Comparison of ENCODE assay signal across 10 mouse cellular contexts in genomic region chr14:36919886-36920285, GRCm38 (mm10). TPM values are rescaled to one million over a fixed set of nuclear protein-coding genes. Genes with fewer than 3 reads are reported as not detected.
DNase-seq lines count a peak whose midpoint lies in the region; ATAC-seq and TF ChIP-seq lines count a peak whose summit lies in the region.
"Had no signal": no experiment of that assay in that cellular context is flagged by ENCODE, and none has a peak within 500 bp of the region (broad histone marks: within the 10 kb centered on the region; RNA-seq: fewer than 3 reads in every experiment).

No protein-coding gene starts in this region.

- WGBS in heart, embryonic 12.5 days = 92% methylated on average over 8 of the region's 8 CpGs
- 74% methylated on average over 8 of the region's 8 CpGs for WGBS in kidney, adult 2 months
- WGBS in lung, postnatal 0 days = 83% methylated on average over 8 of the region's 8 CpGs
- WGBS in stomach, embryonic 14.5 days = 93% methylated on average over 8 of the region's 8 CpGs

- H3K27ac ChIP-seq in heart, embryonic 12.5 days (ENCODE audit: poor library complexity, severe bottlenecking) = peak overlapping the region; percentile 96
- H3K27ac ChIP-seq in kidney, adult 2 months (ENCODE audit: insufficient read depth, low read depth, low read length) = peak overlapping the region; percentile 96
- peak overlapping the region; percentile 94 for H3K27ac ChIP-seq in lung, postnatal 0 days (ENCODE audit: low read length)
- H3K27ac ChIP-seq in stomach, embryonic 14.5 days (ENCODE audit: low read length) = peak overlapping the region; percentile 57; the same call in 1 of the 2 replicates
- H3K27ac ChIP-seq: macrophage had no signal

- no peaks in the 10 kb centered on the region for H3K27me3 ChIP-seq in heart, embryonic 12.5 days (replicated peaks)
- H3K27me3 ChIP-seq in kidney, adult 2 months (replicated peaks; ENCODE audit: control insufficient read depth, insufficient read depth, low read length) = no peaks in the 10 kb centered on the region
- no peaks in the 10 kb centered on the region for H3K27me3 ChIP-seq in lung, postnatal 0 days (replicated peaks; ENCODE audit: insufficient read depth, low read length)
- H3K27me3 ChIP-seq in stomach, embryonic 14.5 days (ENCODE audit: control insufficient read depth, insufficient read depth, low read length) = no peaks in the 10 kb centered on the region
- H3K27me3 ChIP-seq: forebrain, embryonic 15.5 days had no signal

- no peak overlapping the region for H3K9ac ChIP-seq in heart, embryonic 12.5 days
- H3K9ac ChIP-seq in lung, postnatal 0 days (replicated peaks; ENCODE audit: low read depth) = no peak overlapping the region
- no peak overlapping the region for H3K9ac ChIP-seq in stomach, embryonic 14.5 days (replicated peaks; ENCODE audit: low read depth, low read length)

- H3K4me1 ChIP-seq in heart, embryonic 12.5 days (replicated peaks) = peaks cover 12% of the 10 kb centered on the region
- H3K4me1 ChIP-seq in kidney, adult 2 months (ENCODE audit: control insufficient read depth, insufficient read depth, low read length) = peaks cover 39% of the 10 kb centered on the region
- H3K4me1 ChIP-seq in lung, postnatal 0 days (ENCODE audit: insufficient read depth, low read depth, low read length) = no peaks in the 10 kb centered on the region; the same call in 1 of the 2 replicates
- 0 out of 2 replicates have a peak, but pooled peaks cover 2% of the 10 kb centered on the region for H3K4me1 ChIP-seq in stomach, embryonic 14.5 days (ENCODE audit: control insufficient read depth, insufficient read depth, low read length)

- no peak for TF ChIP-seq EP300 in lung, postnatal 0 days (IDR thresholded peaks at IDR 0.05)

- no peak for TF ChIP-seq CTCF in kidney, adult 2 months (conservative IDR thresholded peaks at IDR 0.05; ENCODE audit: insufficient read depth, insufficient read length, low read depth, low read length)
- TF ChIP-seq CTCF in lung, postnatal 0 days (IDR thresholded peaks at IDR 0.05) = no peak

- no peak overlapping the region for H3K4me3 ChIP-seq in heart, embryonic 12.5 days
- no peak overlapping the region for H3K4me3 ChIP-seq in kidney, adult 2 months (ENCODE audit: insufficient read depth, low read depth, low read length)
- H3K4me3 ChIP-seq in lung, postnatal 0 days (ENCODE audit: low read depth, low read length) = no peak overlapping the region
- no peak overlapping the region for H3K4me3 ChIP-seq in stomach, embryonic 14.5 days (ENCODE audit: low read depth, low read length)

- ATAC-seq in heart, embryonic 12.5 days (ENCODE audit: insufficient number of reproducible peaks, low FRiP score) = no peak
- ATAC-seq in lung, postnatal 0 days = no peak
- ATAC-seq in stomach, embryonic 14.5 days (ENCODE audit: insufficient number of reproducible peaks, insufficient read depth, low FRiP score, low read depth) = no peak

- H3K36me3 ChIP-seq in heart, embryonic 12.5 days = peaks cover 20% of the 10 kb centered on the region
- H3K36me3 ChIP-seq in kidney, adult 2 months (ENCODE audit: control insufficient read depth, insufficient read depth, low read length) = peaks cover 5% of the 10 kb centered on the region
- H3K36me3 ChIP-seq in lung, postnatal 0 days (ENCODE audit: insufficient read depth, low read length) = peaks cover 2% of the 10 kb centered on the region; the same call in 1 of the 2 replicates
- peaks cover under 1% of the 10 kb centered on the region; the same call in 1 of the 2 replicates for H3K36me3 ChIP-seq in stomach, embryonic 14.5 days (ENCODE audit: control insufficient read depth, insufficient read depth, low read length)

- DNase-seq in heart, adult 8-10 months (ENCODE audit: low spot score) = no peak
- DNase-seq in kidney, adult 2 months = peak; percentile 35
- no peak for DNase-seq in kidney, postnatal 25 days
- DNase-seq in lung, postnatal 0 days (ENCODE audit: low spot score) = no peak
- DNase-seq in lung, postnatal 4 days = no peak
- DNase-seq in gastrocnemius, postnatal 4 days (ENCODE audit: low spot score in 2 of 2) = no peak

- H3K9me3 ChIP-seq in heart, embryonic 12.5 days (replicated peaks) = no peaks in the 10 kb centered on the region
- no peaks in the 10 kb centered on the region for H3K9me3 ChIP-seq in lung, postnatal 0 days (ENCODE audit: low read length)
- no peaks in the 10 kb centered on the region for H3K9me3 ChIP-seq in stomach, embryonic 14.5 days (ENCODE audit: control insufficient read depth, low read depth, low read length)
- H3K9me3 ChIP-seq: forebrain, embryonic 15.5 days had no signal

- TF ChIP-seq POLR2A in kidney, adult 2 months (IDR thresholded peaks at IDR 0.05; ENCODE audit: low read depth, low read length) = no peak

- no peak overlapping the region for H3K4me2 ChIP-seq in heart, embryonic 12.5 days
- no peak overlapping the region for H3K4me2 ChIP-seq in lung, postnatal 0 days (replicated peaks; ENCODE audit: low read depth, low read length)
- H3K4me2 ChIP-seq in stomach, embryonic 14.5 days (replicated peaks; ENCODE audit: low read depth, low read length) = no peak overlapping the region
- H3K4me2 ChIP-seq: forebrain, embryonic 15.5 days had no signal

RNA-seq across cellular contexts. Expression of gene Ccser2, which starts 48.7 kb away (rescaled TPM):
- polyA plus RNA-seq in heart, embryonic 12.5 days (2016; fragmentation: Nextera tagmentation; extraction: Ambion mirVana) = 43.4 and 47.8 TPM in 2 replicates
- 100 to 1,000 TPM; 111 to 141 (median 137) TPM for total RNA-seq in heart, adult 8-10 months (2022)
- 74.9 and 75.0 TPM in 2 replicates for polyA plus RNA-seq in kidney, adult 2 months (2012; rRNA removed)
- polyA plus RNA-seq in lung, postnatal 0 days (2015; fragmentation: Nextera tagmentation; extraction: Ambion mirVana) = 48.0 and 56.3 TPM in 2 replicates
- polyA plus RNA-seq in stomach, embryonic 14.5 days (2014; fragmentation: Nextera tagmentation; extraction: Ambion mirVana) = 26.8 and 31.8 TPM in 2 replicates
- total RNA-seq in gastrocnemius, postnatal 4 days (2021) = 10 to 100 TPM; 59.4 to 63.7 TPM
